Mouse (Mus musculus): ENCODE data around the gene Gpr176.
"Not testable (repeated sequence)": the region's sequence is repeated elsewhere in the genome, so short reads cannot be mapped to it uniquely, and the experiment has no call there.

Gpr176 gene

GRCm38 (mm10) chr2:118301656-118302055 is 71.6 kb downstream of the Gpr176 start:
- DNase-seq (ENCODE audit: low read depth, low spot score) = no peak

- DNase-seq (ENCODE audit: low read depth, low spot score) = no peak
Measured at GRCm38 (mm10) chr2:118301041-118301545, 72.1 kb downstream of the Gpr176 start.

GRCm38 (mm10) chr2:118299981-118300380 is 73.2 kb downstream of the Gpr176 start:
- DNase-seq (ENCODE audit: low read depth, low spot score) = no peak

- DNase-seq (ENCODE audit: low read depth, low spot score) = no peak
Measured at GRCm38 (mm10) chr2:118298601-118299000, 74.6 kb downstream of the Gpr176 start.

- DNase-seq (ENCODE audit: low read depth, low spot score) = no peak
Measured at GRCm38 (mm10) chr2:118297966-118298365, 75.3 kb downstream of the Gpr176 start.

- DNase-seq (ENCODE audit: low read depth, low spot score) = no peak
Measured at GRCm38 (mm10) chr2:118295505-118295904, 77.7 kb downstream of the Gpr176 start.

GRCm38 (mm10) chr2:118293583-118293982 is 79.6 kb downstream of the Gpr176 start:
- no peak for DNase-seq (ENCODE audit: low read depth, low spot score)

GRCm38 (mm10) chr2:118289066-118289460 is 84.2 kb downstream of the Gpr176 start:
- not testable (repeated sequence) for DNase-seq (ENCODE audit: low read depth, low spot score)

- no peak for DNase-seq (ENCODE audit: low read depth, low spot score)
Measured at GRCm38 (mm10) chr2:118288326-118289065, 84.7 kb downstream of the Gpr176 start.

- DNase-seq (ENCODE audit: low read depth, low spot score) = no peak
Measured at GRCm38 (mm10) chr2:118287678-118288077, 85.5 kb downstream of the Gpr176 start.

- no peak for DNase-seq (ENCODE audit: low read depth, low spot score)
Measured at GRCm38 (mm10) chr2:118282467-118282866, 90.8 kb downstream of the Gpr176 start.

- no peak for DNase-seq (ENCODE audit: low read depth, low spot score)
Measured at GRCm38 (mm10) chr2:118278249-118278648, 95.0 kb downstream of the Gpr176 start.

GRCm38 (mm10) chr2:118271606-118272005 is 101.6 kb downstream of the Gpr176 start:
- no peak for DNase-seq (ENCODE audit: low read depth, low spot score)

GRCm38 (mm10) chr2:118270213-118270612 is 103.0 kb downstream of the Gpr176 start:
- DNase-seq (ENCODE audit: low read depth, low spot score) = no peak

- DNase-seq (ENCODE audit: low read depth, low spot score) = no peak
Measured at GRCm38 (mm10) chr2:118263914-118264201, 109.4 kb downstream of the Gpr176 start.

GRCm38 (mm10) chr2:118263151-118263913 is 109.9 kb downstream of the Gpr176 start:
- DNase-seq (ENCODE audit: low read depth, low spot score) = peak; percentile 79

- no peak for DNase-seq (ENCODE audit: low read depth, low spot score)
Measured at GRCm38 (mm10) chr2:118262673-118263072, 110.5 kb downstream of the Gpr176 start.

- DNase-seq (ENCODE audit: low read depth, low spot score) = no peak
Measured at GRCm38 (mm10) chr2:118259746-118260145, 113.5 kb downstream of the Gpr176 start.

GRCm38 (mm10) chr2:118257094-118257493 is 116.1 kb downstream of the Gpr176 start:
- no peak for DNase-seq (ENCODE audit: low read depth, low spot score)

- DNase-seq (ENCODE audit: low read depth, low spot score) = peak; percentile 92
Measured at GRCm38 (mm10) chr2:118256621-118257053, 116.6 kb downstream of the Gpr176 start, which contains the start of gene Fsip1. TSS of gene Fsip1 (minus strand) at chr2:118256966.

GRCm38 (mm10) chr2:118254516-118254915 is 118.7 kb downstream of the Gpr176 start:
- peak; percentile 60 for DNase-seq (ENCODE audit: low read depth, low spot score)

GRCm38 (mm10) chr2:118248966-118249365 is 124.3 kb downstream of the Gpr176 start:
- no peak for DNase-seq (ENCODE audit: low read depth, low spot score)

GRCm38 (mm10) chr2:118248016-118248415 is 125.2 kb downstream of the Gpr176 start:
- no peak for DNase-seq (ENCODE audit: low read depth, low spot score)
